Mouse (Mus musculus) embryonic fibroblast, embryonic 13.5 days (primary cell): Measurements from ENCODE around the gene Krt27. TPM values are rescaled to one million over a fixed set of nuclear protein-coding genes. Genes with fewer than 3 reads are reported as not detected.

Source experiments
- H3K27ac ChIP-seq: 2 replicates; pipeline ENCODE4 v1.5.1; 2012; ENCODE audit warnings: low read length, control low read depth, inconsistent platforms; ENCODE audit not compliant: insufficient read depth
- H3K4me1 ChIP-seq: 2 replicates; pipeline ENCODE4 v1.6.1; 2011; ENCODE audit warnings: low read length; ENCODE audit not compliant: control insufficient read depth, insufficient read depth
- H3K4me3 ChIP-seq: 2 replicates; pipeline ENCODE4 v1.5.1; 2011; ENCODE audit warnings: mild to moderate bottlenecking, control low read depth, low read length; ENCODE audit not compliant: insufficient read depth
- CTCF ChIP-seq: IDR thresholded peaks from 2 replicates; pipeline ENCODE4 v1.5.1; 2011; ENCODE audit warnings: mild to moderate bottlenecking, control low read depth, low read length, moderate library complexity, borderline replicate concordance; ENCODE audit not compliant: insufficient read depth
- POLR2A ChIP-seq: IDR thresholded peaks from 2 replicates; pipeline ENCODE4 v1.6.1; 2011; ENCODE audit warnings: low read depth, mild to moderate bottlenecking, control low read depth, low read length, moderate library complexity
- polyA plus RNA-seq: library from polyadenylated mRNA; stranded (reverse); fragments of >200 nt; gene quantifications from 2 replicates; pipeline ENCODE4 v1.2.4, GENCODE M21; 2011; ENCODE audit warnings: low read depth; ENCODE audit not compliant: missing spikeins, insufficient read length

Gene Krt27
- polyA plus RNA-seq, 1 experiment: not detected

- TF ChIP-seq POLR2A (no peak), CTCF (no peak)
- H3K27ac ChIP-seq: no peak within 1 kb of the TSS
- H3K4me3 ChIP-seq: no peak within 1 kb of the TSS
- no peaks in the 10 kb centered on the region for H3K4me1 ChIP-seq
Measured at GRCm38 (mm10) chr11:99337866-99338265, 13.0 kb downstream of the Krt27 start, which contains the start of gene Krt26. Krt26 (minus strand) TSS chr11:99337966.

DNA sequence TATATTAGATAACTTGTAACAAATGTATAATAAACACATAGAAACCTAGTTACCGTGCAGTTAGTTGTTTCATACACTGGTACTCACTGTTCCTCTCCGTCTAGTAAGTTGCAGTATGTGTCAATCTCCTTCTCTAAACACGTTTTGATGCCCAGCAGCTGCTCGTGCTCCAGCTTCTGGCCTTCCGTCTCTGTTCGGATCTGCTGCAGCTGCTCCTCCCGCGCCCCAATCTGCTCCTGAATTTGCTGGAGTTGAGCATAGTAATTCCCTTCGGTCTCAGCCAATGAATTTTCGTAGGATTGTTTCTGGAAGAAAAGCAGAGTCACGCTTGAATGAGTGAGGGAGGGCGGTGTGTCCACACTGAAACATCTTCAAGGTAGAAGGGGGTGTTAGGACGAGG, 17.5 kb downstream of the Krt27 start:
- Histone ChIP-seq H3K4me1 (no peaks in the 10 kb centered on the region), H3K4me3 (no peak overlapping the region)
- TF ChIP-seq CTCF: no peak
- no peak for TF ChIP-seq POLR2A

GRCm38 (mm10) chr11:99329655-99330054, 21.2 kb downstream of the Krt27 start:
- Histone ChIP-seq H3K4me3 (no peak overlapping the region), H3K4me1 (no peaks in the 10 kb centered on the region)
- TF ChIP-seq POLR2A: no peak
- TF ChIP-seq CTCF: no peak

More for the DNA sequence above, 17.5 kb downstream of the Krt27 start:
- no peak overlapping the region for H3K27ac ChIP-seq

DNA sequence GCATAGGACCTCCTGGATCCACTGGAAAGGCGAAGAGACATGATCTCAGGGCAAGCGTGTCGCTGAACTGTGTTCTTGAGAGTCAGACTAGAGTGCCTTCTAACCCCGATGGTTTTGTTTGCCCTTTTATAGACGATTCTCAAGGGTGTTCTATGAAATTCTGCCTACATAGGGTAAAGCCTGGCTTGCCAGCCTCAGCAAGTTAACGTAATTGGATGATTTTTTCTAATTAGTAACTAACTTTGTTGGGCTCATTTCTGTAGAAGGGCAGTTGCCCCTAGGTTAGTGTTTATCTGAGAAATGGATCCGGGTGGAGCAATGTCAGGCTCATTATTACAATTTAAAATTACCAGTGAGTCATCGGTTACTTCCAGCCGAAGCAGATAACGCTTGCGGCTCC, 28.1 kb downstream of the Krt27 start, which contains the start of gene Krt25:
TSS of gene Krt25 (minus strand) at position 101 of the 400 bp plus-strand sequence.
- H3K4me3 ChIP-seq: no peak within 1 kb of the TSS
- TF ChIP-seq POLR2A (no peak), CTCF (no peak)
- no peak within 1 kb of the TSS for H3K27ac ChIP-seq
- no peaks in the 10 kb centered on the region for H3K4me1 ChIP-seq

More at GRCm38 (mm10) chr11:99329655-99330054, 21.2 kb downstream of the Krt27 start:
- H3K27ac ChIP-seq: no peak overlapping the region

DNA sequence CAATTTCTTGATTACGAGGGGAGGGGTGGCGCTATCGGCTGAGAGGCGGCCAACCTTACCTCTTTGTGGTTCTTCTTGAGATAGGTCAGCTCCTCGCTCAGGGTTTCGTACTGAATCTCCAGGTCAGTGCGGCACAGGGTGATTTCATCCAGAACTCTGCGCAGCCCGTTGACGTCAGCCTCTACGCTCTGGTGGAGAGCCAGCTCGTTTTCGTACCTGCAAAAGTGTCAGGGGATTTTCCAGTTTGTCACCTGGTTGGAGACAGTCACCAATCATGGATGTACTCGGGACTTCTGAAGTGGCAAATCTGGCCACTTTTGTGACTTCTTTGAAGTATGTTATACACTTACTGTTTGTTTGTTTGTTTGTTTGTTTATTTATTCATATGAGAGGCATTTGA, 29.8 kb downstream of the Krt27 start:
- H3K4me1 ChIP-seq: no peaks in the 10 kb centered on the region
- H3K27ac ChIP-seq: no peak overlapping the region
- no peak for TF ChIP-seq POLR2A
- H3K4me3 ChIP-seq: no peak overlapping the region

DNA sequence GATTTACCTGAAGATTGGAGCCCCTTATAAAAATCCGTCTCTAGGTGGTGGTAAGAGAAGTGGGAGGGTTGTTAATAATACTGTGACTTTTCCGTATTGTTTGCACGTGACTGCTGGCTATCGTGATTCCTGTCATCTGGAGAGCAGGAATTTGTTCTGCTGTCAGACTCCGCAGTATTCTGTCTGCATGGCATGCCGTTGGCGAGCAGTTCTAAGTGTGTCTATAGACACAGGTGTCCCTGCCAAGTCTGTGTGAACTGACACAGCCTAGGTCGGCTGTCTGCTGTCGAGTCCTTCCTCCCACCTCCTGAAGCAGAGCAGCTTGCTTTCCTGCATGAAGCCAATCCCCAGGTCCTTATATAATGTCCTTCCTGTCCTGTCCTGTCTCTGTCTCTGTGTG, 31.8 kb downstream of the Krt27 start:
- TF ChIP-seq POLR2A (no peak), CTCF (no peak)
- Histone ChIP-seq H3K4me1 (no peaks in the 10 kb centered on the region), H3K4me3 (no peak overlapping the region), H3K27ac (no peak overlapping the region)

GRCm38 (mm10) chr11:99316543-99316942, 34.4 kb downstream of the Krt27 start:
- H3K4me1 ChIP-seq: no peaks in the 10 kb centered on the region
- TF ChIP-seq CTCF (no peak), POLR2A (no peak)

GRCm38 (mm10) chr11:99314594-99314993, 36.3 kb downstream of the Krt27 start:
- TF ChIP-seq POLR2A (no peak), CTCF (no peak)
- Histone ChIP-seq H3K4me1 (no peaks in the 10 kb centered on the region), H3K27ac (no peak overlapping the region), H3K4me3 (no peak overlapping the region)

More at GRCm38 (mm10) chr11:99316543-99316942, 34.4 kb downstream of the Krt27 start:
- no peak overlapping the region for H3K4me3 ChIP-seq
- H3K27ac ChIP-seq: no peak overlapping the region

DNA sequence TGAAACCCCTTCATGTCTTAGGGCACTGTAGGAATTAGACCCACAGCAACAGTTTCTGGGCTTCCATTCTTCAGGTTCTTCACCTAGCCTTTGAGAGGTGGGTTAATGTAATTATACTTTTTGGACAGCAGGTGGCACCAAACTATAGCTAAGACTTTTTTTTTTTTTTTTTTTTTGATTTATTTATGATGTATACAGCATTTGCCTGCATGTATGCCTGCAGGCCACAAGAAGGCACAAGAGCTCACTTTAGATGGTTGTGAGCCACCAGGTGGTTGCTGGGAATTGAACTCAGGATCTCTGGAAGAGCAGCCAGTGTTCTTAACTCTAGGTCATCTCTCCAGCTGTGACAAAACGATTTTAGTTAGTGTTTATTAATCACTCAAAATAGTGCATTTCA, 40.0 kb downstream of the Krt27 start:
- H3K4me1 ChIP-seq: no peaks in the 10 kb centered on the region
- no peak overlapping the region for H3K4me3 ChIP-seq
- TF ChIP-seq POLR2A: no peak
- no peak for TF ChIP-seq CTCF
- H3K27ac ChIP-seq: no peak overlapping the region

DNA sequence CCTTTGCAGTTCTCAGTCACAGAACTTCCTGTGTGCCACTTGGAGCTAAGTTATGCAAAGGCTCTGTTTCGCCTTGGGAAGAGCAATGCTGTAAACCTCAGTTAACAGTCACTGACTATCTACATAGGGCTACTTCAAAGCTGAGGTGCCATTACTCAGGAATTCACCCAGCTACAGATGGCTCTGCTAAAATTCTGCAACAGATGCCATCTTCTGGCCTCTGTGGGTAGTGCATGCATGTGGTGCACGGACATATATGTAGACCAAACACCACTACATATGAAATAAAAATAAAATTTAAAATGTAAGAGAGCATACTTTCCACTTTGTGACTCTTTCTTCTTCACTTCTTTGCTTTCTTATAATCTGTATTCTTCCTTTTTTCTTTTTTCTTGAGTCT, 43.3 kb downstream of the Krt27 start:
- H3K4me1 ChIP-seq: no peaks in the 10 kb centered on the region
- no peak overlapping the region for H3K4me3 ChIP-seq
- H3K27ac ChIP-seq: no peak overlapping the region
- no peak for TF ChIP-seq POLR2A
- TF ChIP-seq CTCF: 0 out of 2 replicates have a peak, but pooled peaks have one; percentile 24

Other genes starting within 250 kb of the Krt27 start
- not detected in 2 replicates for gene Ccr7, start 196.0 kb downstream of the Krt27 start, polyA plus RNA-seq
- 137 and 154 TPM in 2 replicates for gene Smarce1, start 120.1 kb downstream of the Krt27 start, polyA plus RNA-seq
- 0.49 TPM in 1 of 2 replicates, not detected in the other for gene Krt222, start 107.0 kb downstream of the Krt27 start, polyA plus RNA-seq
- not detected in 2 replicates for gene Krt24, start 65.8 kb downstream of the Krt27 start, polyA plus RNA-seq
- gene Krt25, start 28.2 kb downstream of the Krt27 start, polyA plus RNA-seq: not detected in 2 replicates
- not detected in 2 replicates for gene Krt26, start 13.1 kb downstream of the Krt27 start, polyA plus RNA-seq
- gene Krt28, start 23.8 kb upstream of the Krt27 start, polyA plus RNA-seq: not detected in 2 replicates
- 4.0 and 4.5 TPM in 2 replicates for gene Krt10, start 38.3 kb upstream of the Krt27 start, polyA plus RNA-seq
- gene Krt12, start 71.2 kb upstream of the Krt27 start, polyA plus RNA-seq: not detected in 2 replicates
- gene Krt20, start 87.0 kb upstream of the Krt27 start, polyA plus RNA-seq: 1.7 and 3.9 TPM in 2 replicates
- not detected in 2 replicates for gene Krt23, start 142.0 kb upstream of the Krt27 start, polyA plus RNA-seq
- not detected in 2 replicates for gene Krt39, start 170.2 kb upstream of the Krt27 start, polyA plus RNA-seq
- not detected in 2 replicates for gene Krt40, start 192.1 kb upstream of the Krt27 start, polyA plus RNA-seq
- not detected in 2 replicates for gene Krtap3-3, start 199.8 kb upstream of the Krt27 start, polyA plus RNA-seq
- not detected in 2 replicates for gene Krtap3-2, start 205.7 kb upstream of the Krt27 start, polyA plus RNA-seq
- gene Gm11939, start 208.4 kb upstream of the Krt27 start, polyA plus RNA-seq: not detected in 2 replicates
- gene Krtap3-1, start 215.5 kb upstream of the Krt27 start, polyA plus RNA-seq: not detected in 2 replicates
- gene Krtap1-5, start 229.9 kb upstream of the Krt27 start, polyA plus RNA-seq: not detected in 2 replicates
- gene Krtap1-4, start 232.6 kb upstream of the Krt27 start, polyA plus RNA-seq: not detected in 2 replicates
- gene Krtap1-3, start 240.2 kb upstream of the Krt27 start, polyA plus RNA-seq: not detected in 2 replicates
- not detected in 2 replicates for gene Krtap9-3, start 247.0 kb upstream of the Krt27 start, polyA plus RNA-seq